Mouse (Mus musculus): ENCODE data around the gene Itga5. TPM values are rescaled to one million over a fixed set of nuclear protein-coding genes. Genes with fewer than 3 reads are reported as not detected.

Itga5 gene
- total and polyA plus RNA-seq, 3 experiments: 0.17 to 1.8 (median 0.28) TPM

DNA sequence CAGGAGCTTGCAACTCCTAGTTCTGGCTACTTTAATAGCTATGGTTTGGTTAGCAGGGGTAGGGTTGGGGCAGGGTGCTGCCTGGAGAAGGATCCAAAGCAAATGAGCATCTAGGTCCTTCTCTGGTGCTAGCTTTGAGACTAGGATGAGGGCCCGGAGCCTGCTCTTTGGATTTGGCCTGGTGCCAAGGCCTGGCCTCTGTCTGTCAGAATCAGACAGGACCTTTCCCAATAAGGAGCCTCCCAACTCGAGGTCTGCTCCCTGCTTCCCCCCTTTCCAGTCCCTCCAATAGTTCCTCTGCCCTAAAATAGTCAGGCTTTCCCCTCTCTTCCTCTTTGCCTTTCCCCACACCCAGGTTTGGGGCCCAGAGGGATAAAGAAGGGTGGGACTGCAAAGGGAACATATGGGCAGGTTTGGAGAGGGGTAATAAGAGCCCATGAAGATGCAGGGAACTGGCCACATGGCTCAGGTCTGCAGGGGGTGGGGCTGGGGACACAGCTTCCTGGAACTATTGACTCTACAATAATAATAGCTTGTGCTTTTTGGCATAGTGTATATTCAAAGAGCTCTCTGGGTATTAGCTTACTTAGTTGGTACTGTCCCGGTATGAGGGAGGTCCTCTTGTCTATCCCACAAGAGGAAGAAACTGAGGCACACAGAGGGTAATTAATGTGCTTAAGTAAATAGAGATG is 12.2 kb upstream of the Itga5 start (continued):
- peak; percentile 42; the same call in 1 of the 2 replicates for TF ChIP-seq ETS1 (conservative IDR thresholded peaks at IDR 0.05; ENCODE audit: low read depth, low read length)
- TF ChIP-seq KAT2A (IDR thresholded peaks at IDR 0.05; ENCODE audit: insufficient replicate concordance, low read length): no peak
- no peak for TF ChIP-seq RAD21 (IDR thresholded peaks at IDR 0.05; ENCODE audit: low read depth, low read length)
- TF ChIP-seq TCF12 (IDR thresholded peaks at IDR 0.05; ENCODE audit: low read depth, low read length): no peak
- no peak for TF ChIP-seq GABPA (IDR thresholded peaks at IDR 0.05; ENCODE audit: insufficient replicate concordance, low read depth, low read length)
- TF ChIP-seq MXI1 (IDR thresholded peaks at IDR 0.05; ENCODE audit: low read depth, low read length): no peak
- TF ChIP-seq CTCF (conservative IDR thresholded peaks at IDR 0.05 in 1 of 2, IDR thresholded peaks at IDR 0.05 in 1 of 2; ENCODE audit: low read depth in 2 of 2, low read length in 2 of 2): no peak
- peak; percentile 39; the same call in 1 of the 2 replicates for TF ChIP-seq MEF2A (IDR thresholded peaks at IDR 0.05; ENCODE audit: borderline replicate concordance, low read depth, low read length)
- no peak for TF ChIP-seq SMC3 (IDR thresholded peaks at IDR 0.05; ENCODE audit: low read depth, low read length)
- no peak for TF ChIP-seq SIN3A (IDR thresholded peaks at IDR 0.05; ENCODE audit: low read length)

DNA sequence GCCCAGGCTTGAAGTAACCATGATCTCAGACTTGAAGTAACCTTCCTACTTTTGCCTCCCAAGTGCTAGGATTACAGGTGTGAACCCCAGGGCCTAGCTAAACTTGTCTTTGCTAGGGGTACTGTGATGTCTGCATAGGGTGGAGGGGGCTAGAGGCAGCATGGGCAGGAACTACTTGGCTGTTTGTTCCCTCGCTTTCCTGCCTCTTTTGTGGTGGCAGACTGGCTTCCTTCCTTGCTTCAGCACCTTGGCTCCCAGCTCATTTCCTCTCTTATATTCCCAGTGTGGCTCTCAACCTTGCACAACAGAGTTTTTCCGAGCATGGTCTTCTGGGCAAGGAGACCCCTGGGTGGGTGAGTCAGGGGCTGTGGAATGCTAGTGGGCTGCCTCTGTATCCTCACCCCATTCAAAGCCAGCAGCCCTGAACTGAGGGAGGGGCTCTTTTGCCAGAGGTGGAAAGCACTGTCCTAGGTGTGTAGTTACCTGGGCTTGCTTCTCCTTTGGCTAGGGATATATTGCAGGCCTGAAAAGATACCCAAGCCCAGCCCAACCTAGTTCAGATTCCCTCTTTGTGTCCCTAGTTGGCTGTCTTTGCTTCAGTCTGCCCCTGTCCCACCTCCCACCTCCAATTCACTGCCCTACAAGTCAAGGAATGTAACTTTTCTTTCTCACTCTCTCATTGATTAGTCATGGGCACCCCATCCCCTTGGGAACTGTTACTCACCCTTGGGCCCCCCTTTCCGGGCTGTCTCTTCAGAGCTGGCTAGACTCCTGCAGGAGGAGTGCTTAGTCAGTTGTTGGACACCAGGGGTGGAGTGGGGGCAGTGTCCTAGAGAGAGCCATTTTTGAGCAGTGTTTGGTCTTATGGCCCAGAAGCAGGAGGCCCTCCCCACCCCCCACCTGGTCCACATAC is 11.4 kb upstream of the Itga5 start:
- Histone ChIP-seq H3K27me3 (replicated peaks) (no peaks in the 10 kb centered on the region), H3K9me3 (replicated peaks; ENCODE audit: low read length) (no peaks in the 10 kb centered on the region), H3K79me2 (replicated peaks; ENCODE audit: control insufficient read depth, extremely low read depth, insufficient read depth, poor library complexity, severe bottlenecking) (no peaks in the 10 kb centered on the region), H3K4me3 (replicated peaks in 1 of 3; ENCODE audit: low read depth in 2 of 3, low read length in 2 of 3, poor library complexity in 1 of 3) (no peak overlapping the region), H3K4me1 (ENCODE audit: control insufficient read depth in 1 of 2, insufficient read depth in 2 of 2) (peaks cover 24 to 47% of the 10 kb centered on the region in 2 experiments), H3K4me2 (ENCODE audit: insufficient read depth, low read depth, poor library complexity, severe bottlenecking) (no peak overlapping the region), H3K27ac (ENCODE audit: insufficient read depth, low read depth) (no peak overlapping the region), H3K9ac (ENCODE audit: insufficient read depth, low read depth) (no peak overlapping the region), H3K36me3 (replicated peaks in 1 of 2; ENCODE audit: control insufficient read depth in 1 of 2, insufficient read depth in 1 of 2, low read length in 1 of 2) (no peaks in the 10 kb centered on the region)
- dilution Hi-C loops (cut with MboI; ENCODE audit: extremely low pct_ligation_motif_present, extremely low pct_unique_long_range_greater_than_20kb, low sequenced_read_pairs) (no loop called here), in situ Hi-C loops (cut with MboI; ENCODE audit: low pct_ligation_motif_present, low pct_unique_long_range_greater_than_20kb, low sequenced_read_pairs) (no loop called here)
- peak; percentile 34 for DNase-seq (ENCODE audit: extremely low read depth)
- TF ChIP-seq ETS1 (conservative IDR thresholded peaks at IDR 0.05; ENCODE audit: low read depth, low read length) (no peak), MAX (IDR thresholded peaks at IDR 0.05; ENCODE audit: low read length) (0 out of 2 replicates have a peak, but pooled peaks have one; percentile 35)

DNA sequence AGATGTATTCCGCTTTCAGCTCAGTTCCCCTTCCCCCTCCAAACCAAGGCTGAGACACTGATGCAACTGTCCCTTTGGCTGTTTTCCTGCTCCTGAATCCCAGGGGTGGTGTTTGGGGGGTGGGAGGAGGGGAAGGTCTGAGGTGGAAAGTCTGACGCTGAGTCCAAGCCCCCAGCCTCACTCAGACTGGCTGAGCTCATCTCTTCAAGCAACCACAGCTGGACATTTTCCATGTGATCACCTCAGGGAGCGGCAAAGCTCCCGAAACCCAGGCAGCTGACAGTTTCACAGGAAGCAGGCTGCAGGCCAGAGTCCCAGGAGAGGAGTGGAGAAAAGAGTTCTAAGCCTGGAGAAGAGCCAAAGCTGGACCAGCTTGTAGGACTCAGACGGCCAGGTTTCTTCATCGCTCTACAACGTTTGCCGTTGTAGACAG is 10.3 kb upstream of the Itga5 start:
- no peak overlapping the region; the same call in 1 of the 2 replicates for H3K4me2 ChIP-seq (ENCODE audit: insufficient read depth, low read depth, poor library complexity, severe bottlenecking)
- no peak overlapping the region for H3K9ac ChIP-seq (ENCODE audit: insufficient read depth, low read depth)
- dilution Hi-C loops (cut with MboI; ENCODE audit: extremely low pct_ligation_motif_present, extremely low pct_unique_long_range_greater_than_20kb, low sequenced_read_pairs): no loop called here
- H3K4me1 ChIP-seq (ENCODE audit: control insufficient read depth in 1 of 2, insufficient read depth in 2 of 2): peaks cover 24 to 48% of the 10 kb centered on the region in 2 experiments
- DNase-seq (ENCODE audit: extremely low read depth): peak; percentile 44
- no peaks in the 10 kb centered on the region for H3K9me3 ChIP-seq (replicated peaks; ENCODE audit: low read length)
- in situ Hi-C loops (cut with MboI; ENCODE audit: low pct_ligation_motif_present, low pct_unique_long_range_greater_than_20kb, low sequenced_read_pairs): no loop called here
- H3K27ac ChIP-seq (ENCODE audit: insufficient read depth, low read depth): peak overlapping the region; percentile 42
- no peak overlapping the region for H3K4me3 ChIP-seq (replicated peaks in 1 of 3; ENCODE audit: low read depth in 2 of 3, low read length in 2 of 3, poor library complexity in 1 of 3)
- H3K36me3 ChIP-seq (replicated peaks in 1 of 2; ENCODE audit: control insufficient read depth in 1 of 2, insufficient read depth in 1 of 2, low read length in 1 of 2): no peaks in the 10 kb centered on the region
- TF ChIP-seq RAD21 (IDR thresholded peaks at IDR 0.05; ENCODE audit: low read depth, low read length): no peak
- TF ChIP-seq ETS1 (conservative IDR thresholded peaks at IDR 0.05; ENCODE audit: low read depth, low read length): peak; percentile 87
- peak; percentile 51 for TF ChIP-seq JUN (IDR thresholded peaks at IDR 0.05; ENCODE audit: insufficient read depth, low read depth, low read length)
- TF ChIP-seq JUND (conservative IDR thresholded peaks at IDR 0.05; ENCODE audit: low read depth, low read length): 0 out of 2 replicates have a peak, but pooled peaks have one; percentile 22
- no peak for TF ChIP-seq POLR2AphosphoS2 (IDR thresholded peaks at IDR 0.05; ENCODE audit: low read depth, low read length)
- peak; percentile 53 for TF ChIP-seq IRF4 (IDR thresholded peaks at IDR 0.05; ENCODE audit: low read depth, low read length)
- peak; percentile 68; the same call in 1 of the 2 replicates for TF ChIP-seq TCF12 (IDR thresholded peaks at IDR 0.05; ENCODE audit: low read depth, low read length)
- TF ChIP-seq EP300 (IDR thresholded peaks at IDR 0.05; ENCODE audit: low read length): peak; percentile 79
- peak; percentile 32; the same call in 1 of the 2 replicates for TF ChIP-seq BHLHE40 (IDR thresholded peaks at IDR 0.05; ENCODE audit: low read depth, low read length)
- H3K79me2 ChIP-seq (replicated peaks; ENCODE audit: control insufficient read depth, extremely low read depth, insufficient read depth, poor library complexity, severe bottlenecking): no peaks in the 10 kb centered on the region
- no peaks in the 10 kb centered on the region for H3K27me3 ChIP-seq (replicated peaks)
